Mouse (Mus musculus) frontal cortex, postnatal 36 days (tissue): ENCODE measurements at regions not wholly inside any gene's neighbourhood (a gene's known extent, or its start where the extent isn't known, plus 50 kb on each side); places are given as distances from the start of the nearest gene placed in this dataset.

Experiments
- DNase-seq, 2 experiments: peaks; one replicate each; pipeline ENCODE4 v3.0.0; 2022; ENCODE audit warnings: low spot score in 2 of 2

- no peak for DNase-seq
Measured at GRCm38 (mm10) chr11:71512271-71513066, 237.3 kb upstream of the Wscd1 start.

DNA sequence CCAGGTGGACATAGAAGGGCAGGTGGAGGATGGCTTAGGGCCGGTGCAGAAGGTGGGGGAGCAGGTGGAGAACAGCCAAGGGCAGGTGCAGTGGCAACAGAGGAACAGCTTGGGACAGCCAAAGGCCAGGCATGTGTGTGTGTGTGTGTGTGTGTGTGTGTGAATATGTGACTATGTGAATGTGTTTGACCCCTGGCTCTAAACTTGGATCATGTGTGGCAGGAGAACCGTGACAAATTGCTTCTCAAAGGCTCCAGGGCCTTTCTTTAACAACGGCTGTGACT lies 236.7 kb upstream of the Wscd1 start:
- no peak for DNase-seq

DNA sequence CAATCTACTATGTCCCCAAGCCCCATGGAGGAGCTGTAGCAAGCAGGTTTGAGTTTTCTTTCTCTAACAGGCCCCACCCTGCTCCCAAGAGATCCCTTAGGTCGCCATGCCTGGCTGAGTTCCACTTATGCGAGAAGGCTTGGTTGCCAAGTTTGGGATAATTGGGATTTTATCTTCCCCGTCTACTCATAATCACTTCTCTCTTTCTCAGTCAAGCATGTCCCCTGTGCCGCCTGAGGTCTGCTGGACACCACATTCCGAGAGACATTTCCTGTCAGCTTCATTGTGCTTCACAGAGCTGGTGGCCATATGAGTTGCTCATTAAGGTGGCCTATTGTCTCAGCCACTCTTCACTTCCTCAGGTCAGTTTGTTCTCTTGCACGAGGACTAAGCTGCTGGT lies 234.5 kb upstream of the Wscd1 start:
- no peak for DNase-seq

GRCm38 (mm10) chr11:71517377-71517776 lies 232.3 kb upstream of the Wscd1 start:
- no peak for DNase-seq

DNA sequence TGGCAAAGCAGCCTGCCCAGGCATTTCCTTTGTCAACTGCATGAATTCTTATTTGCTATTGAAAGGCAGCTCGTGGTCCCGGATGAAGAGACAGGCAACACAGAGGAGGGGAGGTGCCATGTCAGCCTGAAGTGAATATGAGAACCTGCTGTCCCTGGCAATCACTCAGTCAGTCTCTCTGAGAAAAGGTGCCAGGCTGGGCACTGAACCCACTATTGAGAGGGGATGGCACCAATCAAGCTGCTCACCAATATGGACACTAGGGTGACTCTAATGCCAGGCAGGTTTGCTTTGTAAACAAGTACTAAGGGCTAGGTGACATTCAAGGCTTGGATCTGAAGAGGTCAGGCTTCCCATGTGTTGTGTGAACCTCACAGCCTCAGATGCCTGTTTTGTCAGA lies 222.0 kb upstream of the Wscd1 start:
- DNase-seq, result no peak

DNA sequence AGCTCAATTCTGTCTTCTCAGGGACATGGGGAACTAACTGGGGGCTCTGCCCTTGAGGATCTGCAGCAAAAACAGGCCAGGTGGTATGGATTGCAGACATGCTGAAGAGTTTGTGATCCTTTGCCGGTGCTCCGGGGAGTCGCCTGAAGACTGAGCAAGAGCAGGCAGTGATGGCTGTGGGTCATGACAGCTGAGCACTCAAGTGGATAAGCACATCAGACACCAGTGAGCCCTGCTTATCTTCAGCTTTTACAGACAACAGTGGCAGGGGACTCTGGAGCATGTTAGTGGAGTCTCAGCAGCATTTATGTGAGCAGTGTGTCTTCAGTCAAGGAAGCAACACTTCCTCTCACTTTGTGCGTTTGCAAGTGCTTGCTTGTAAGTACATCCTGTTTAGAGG lies 221.1 kb upstream of the Wscd1 start:
- no peak for DNase-seq

DNA sequence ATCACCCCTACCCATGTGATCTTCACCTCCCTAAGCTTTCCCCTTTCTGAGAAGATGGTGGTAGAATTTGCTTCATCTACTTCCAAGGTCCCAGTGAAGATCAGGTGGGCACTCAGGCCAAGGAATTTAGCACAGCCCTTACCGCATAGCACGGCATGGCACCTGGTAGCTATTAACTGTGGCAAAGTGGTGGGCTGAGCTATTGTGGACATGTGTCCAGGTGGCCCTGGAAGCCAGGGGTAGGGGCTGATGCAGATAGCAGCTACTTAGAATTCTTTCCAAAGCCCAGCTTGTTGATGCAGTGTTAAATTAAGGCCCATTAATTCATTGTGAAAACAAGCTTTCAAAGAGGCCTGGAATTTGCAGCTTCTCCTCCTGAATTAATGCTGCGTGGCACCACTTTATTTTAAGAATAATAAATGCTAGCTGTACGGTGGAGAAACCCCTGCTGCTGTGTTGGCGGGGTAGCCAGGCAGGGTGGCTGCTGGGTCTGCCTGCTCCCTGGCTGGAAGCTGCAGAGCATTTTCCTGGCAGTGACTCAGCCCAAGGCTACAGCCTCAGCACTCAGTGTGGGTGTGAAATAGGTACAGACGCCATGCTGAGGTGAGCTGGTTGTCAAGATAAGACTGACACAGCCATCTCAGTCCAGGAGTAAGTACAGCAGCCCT lies 208.4 kb upstream of the Wscd1 start:
- peak; percentile 16 to 34 for DNase-seq

DNA sequence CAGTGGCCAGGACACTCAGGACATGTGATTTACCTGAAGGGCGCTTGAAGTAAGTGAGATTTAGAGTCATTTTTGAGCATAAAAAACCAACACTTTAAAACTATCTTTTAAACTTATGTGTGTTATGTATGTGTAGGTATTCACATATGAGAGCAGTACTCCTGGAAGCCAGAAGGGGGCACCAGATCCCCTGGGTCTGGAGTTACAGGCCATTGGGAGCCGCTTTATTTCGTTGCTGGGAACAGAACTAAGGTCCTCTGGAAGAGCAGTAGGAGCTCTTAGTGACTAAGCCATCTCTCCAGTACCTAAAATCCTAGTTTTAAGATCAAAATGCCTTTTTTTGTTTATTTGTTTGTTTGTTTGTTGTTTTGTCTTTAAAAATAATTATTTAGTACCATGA lies 192.3 kb upstream of the Wscd1 start:
- DNase-seq, result no peak

- no peak for DNase-seq
Measured at GRCm38 (mm10) chr11:71564831-71565230, 184.9 kb upstream of the Wscd1 start.

DNA sequence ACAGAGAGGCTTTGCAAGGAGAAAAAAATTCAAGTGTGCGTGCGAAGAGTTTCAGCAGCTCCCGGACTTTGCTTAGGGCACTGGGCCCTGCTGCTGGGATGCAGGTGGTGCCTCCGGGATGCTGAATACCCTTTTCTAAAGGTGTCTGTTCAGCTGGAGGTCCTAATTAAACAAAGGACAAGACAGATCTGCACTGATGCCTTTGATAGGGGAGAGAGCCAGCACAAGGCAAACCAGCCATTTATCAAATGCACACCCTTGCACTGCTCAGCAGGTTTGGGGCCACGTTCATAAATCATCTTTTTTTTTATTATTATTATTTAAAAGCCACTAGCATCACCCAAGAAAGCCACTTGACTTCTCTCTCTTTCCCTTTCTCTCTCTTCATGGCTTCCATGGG lies 172.9 kb upstream of the Wscd1 start:
- DNase-seq, result no peak

GRCm38 (mm10) chr11:71581775-71582174 lies 167.9 kb upstream of the Wscd1 start:
- no peak for DNase-seq

- DNase-seq, result no peak
Measured at GRCm38 (mm10) chr11:71591014-71591413, 158.7 kb upstream of the Wscd1 start.

GRCm38 (mm10) chr11:71594250-71594847 lies 155.4 kb upstream of the Wscd1 start:
- no peak for DNase-seq

- no peak for DNase-seq
Measured at GRCm38 (mm10) chr11:71597709-71598108, 152.0 kb upstream of the Wscd1 start.

- no peak for DNase-seq
Measured at GRCm38 (mm10) chr11:71610782-71611181, 138.9 kb upstream of the Wscd1 start.

- DNase-seq, result no peak
Measured at GRCm38 (mm10) chr11:71615526-71615925, 134.2 kb upstream of the Wscd1 start.

DNA sequence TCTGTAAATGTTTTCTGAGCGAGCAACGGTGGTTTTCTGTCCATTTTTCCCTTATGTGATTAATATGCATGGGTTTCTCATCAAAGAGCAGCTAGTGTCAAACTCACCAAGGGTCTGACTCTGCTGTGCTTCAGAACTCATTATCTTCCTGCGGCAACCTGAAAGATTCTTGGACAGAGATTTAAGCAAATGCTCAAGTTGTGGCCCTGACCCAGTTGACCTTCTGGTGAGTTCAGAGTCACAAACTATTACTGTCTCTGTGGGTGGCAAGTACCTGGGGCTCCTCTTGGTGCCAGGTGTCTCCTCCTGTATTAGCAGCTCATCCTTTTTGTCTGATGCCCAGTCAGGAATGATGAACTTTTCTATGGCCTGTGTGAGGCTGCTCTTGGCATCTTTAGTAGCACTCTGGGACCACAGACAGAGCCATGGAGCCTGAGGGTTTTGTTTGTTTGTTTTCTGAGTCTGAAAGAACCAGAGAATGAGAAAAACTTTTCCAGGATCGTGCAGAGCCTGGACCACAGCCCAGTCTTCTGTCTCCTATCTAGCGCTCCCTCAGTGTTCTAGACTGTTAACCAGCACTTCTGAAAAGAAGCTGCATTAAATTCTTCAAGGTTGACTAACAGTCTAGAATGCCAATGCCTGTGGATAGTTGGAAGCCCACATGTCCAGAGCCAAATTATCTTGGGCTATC lies 124.1 kb upstream of the Wscd1 start:
- no peak for DNase-seq

DNA sequence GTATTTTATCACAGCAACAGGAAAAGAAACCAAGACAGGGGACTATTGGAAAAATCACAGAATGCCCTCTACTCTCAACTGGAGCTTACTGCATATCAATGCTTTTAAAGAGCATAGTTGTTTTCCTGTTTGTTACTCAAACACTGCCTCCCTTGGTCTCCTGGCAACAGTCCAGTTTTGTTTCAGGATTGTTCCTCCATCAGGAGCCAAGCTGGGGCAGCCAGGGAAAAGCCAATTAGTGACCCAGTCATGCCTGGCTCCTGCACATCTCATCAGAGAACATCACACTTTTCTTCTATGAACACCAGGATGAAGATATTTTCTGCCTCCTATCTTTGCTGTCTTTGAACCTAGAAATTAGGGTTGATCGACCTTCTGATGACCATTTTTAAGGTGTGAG lies 113.6 kb upstream of the Wscd1 start:
- no peak for DNase-seq

DNA sequence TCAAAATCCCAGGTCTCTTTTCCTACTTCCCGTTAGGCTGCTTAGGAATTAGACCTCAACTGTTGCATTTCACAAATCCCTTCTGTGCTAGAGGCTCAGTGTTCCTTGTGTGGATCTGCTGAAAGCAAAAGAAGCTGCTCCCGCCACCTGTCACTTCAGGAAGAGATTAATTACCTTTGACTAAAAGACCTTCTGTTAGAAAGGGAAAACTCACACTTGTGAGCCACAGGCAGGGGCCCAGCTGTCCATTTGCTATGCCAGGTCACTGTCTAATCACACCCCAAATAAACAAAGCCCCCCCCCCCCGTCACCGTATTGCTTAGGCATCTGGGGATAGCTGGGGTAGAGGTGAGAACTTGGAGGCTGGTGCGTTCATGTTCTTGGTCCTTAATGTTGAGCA lies 112.9 kb upstream of the Wscd1 start:
- DNase-seq, result no peak

GRCm38 (mm10) chr11:71642886-71643285 lies 106.8 kb upstream of the Wscd1 start:
- DNase-seq, result no peak

- DNase-seq, result peak; percentile 58 to 60
Measured at GRCm38 (mm10) chr11:71651756-71652380, 97.9 kb upstream of the Wscd1 start.

DNA sequence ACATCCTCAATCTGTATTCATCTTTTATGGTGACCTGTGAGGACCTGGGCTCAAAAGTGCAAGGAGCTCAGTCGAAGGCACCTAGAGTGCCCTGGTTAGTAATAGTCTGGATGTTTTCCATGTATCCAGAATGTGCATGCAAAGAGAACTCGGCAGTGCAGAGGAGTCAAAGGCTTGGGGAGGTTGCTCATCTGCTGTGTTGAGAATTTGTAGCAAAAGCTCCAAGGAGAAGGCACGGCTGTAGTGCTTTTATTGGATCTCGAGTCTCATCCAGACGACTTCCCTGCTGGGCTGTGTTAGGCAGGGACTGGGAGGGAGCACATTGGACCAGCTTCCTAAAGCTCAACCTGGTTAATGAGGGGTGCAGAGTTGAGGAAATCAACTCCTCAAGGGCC lies 97.3 kb upstream of the Wscd1 start:
- peak; percentile 23 to 35 for DNase-seq
